ENCODE assay signal across 16 mouse cellular contexts in genomic region chr10:117414726-117415125, GRCm38 (mm10).
"Had no signal": no experiment of that assay in that cellular context is flagged by ENCODE, and none has a peak within 500 bp of the region (broad histone marks: within the 10 kb centered on the region; RNA-seq: fewer than 3 reads in every experiment).

No protein-coding gene starts in this region.

- ATAC-seq: lung, postnatal 0 days; midbrain, embryonic 13.5 days; midbrain, embryonic 15.5 days had no signal

- H3K9ac ChIP-seq: lung, embryonic 15.5 days; midbrain, embryonic 13.5 days; midbrain, embryonic 15.5 days; neural tube, embryonic 12.5 days; stomach, embryonic 15.5 days had no signal

- H3K9me3 ChIP-seq: lung, embryonic 15.5 days; midbrain, embryonic 13.5 days; midbrain, embryonic 15.5 days; neural tube, embryonic 12.5 days; stomach, embryonic 15.5 days had no signal

- H3K27me3 ChIP-seq: lung, embryonic 15.5 days; midbrain, embryonic 15.5 days; neural tube, embryonic 12.5 days; stomach, embryonic 15.5 days had no signal

- DNase-seq: lung, adult 2 months; lung, postnatal 14 days; lung, postnatal 36 days; right cerebral cortex, postnatal 14 days; thymus, adult 2 months; thymus, postnatal 25 days; thymus, postnatal 4 days had no signal

- H3K27ac ChIP-seq: lung, embryonic 15.5 days; macrophage; midbrain, embryonic 13.5 days; midbrain, embryonic 15.5 days; neural tube, embryonic 12.5 days; stomach, embryonic 15.5 days; stomach, postnatal 0 days had no signal

- H3K4me3 ChIP-seq: lung, embryonic 15.5 days; midbrain, embryonic 13.5 days; midbrain, embryonic 15.5 days; neural tube, embryonic 12.5 days; stomach, embryonic 15.5 days had no signal

- H3K4me2 ChIP-seq: lung, embryonic 15.5 days; midbrain, embryonic 11.5 days; midbrain, embryonic 13.5 days; midbrain, embryonic 15.5 days; neural tube, embryonic 12.5 days; stomach, embryonic 15.5 days had no signal

- H3K36me3 ChIP-seq: lung, embryonic 15.5 days; midbrain, embryonic 13.5 days; midbrain, embryonic 15.5 days; neural tube, embryonic 12.5 days; stomach, embryonic 15.5 days had no signal
